Mouse (Mus musculus) urinary bladder, postnatal 36 days (tissue): ENCODE measurements around the gene Sdad1.

ENCODE experiments used
- DNase-seq, 2 experiments: peaks; one replicate each; pipeline ENCODE4 v3.0.0; 2022; ENCODE audit warnings: low spot score in 2 of 2, mixed read lengths in 1 of 2

The Sdad1 gene

DNA sequence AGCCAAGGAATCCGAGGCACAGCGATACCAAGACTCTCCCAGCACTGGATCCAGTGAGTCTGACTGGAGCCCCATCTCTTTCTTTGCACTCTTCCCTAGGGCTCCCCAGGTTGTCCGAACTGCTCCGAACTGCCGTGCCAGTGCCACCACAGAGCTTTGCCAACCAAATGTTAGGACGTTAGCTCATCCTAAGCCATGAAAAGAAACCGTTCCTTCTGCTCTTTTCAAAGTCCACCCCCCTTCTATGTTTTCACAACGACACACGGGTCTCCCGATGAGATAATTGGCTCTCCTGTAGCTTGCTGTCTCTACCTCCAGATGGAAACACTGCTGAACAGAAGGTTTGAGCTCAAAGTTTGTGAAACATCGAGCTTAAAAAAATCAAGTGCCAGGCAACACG lies 69.5 kb downstream of the Sdad1 start:
- no peak for DNase-seq

DNA sequence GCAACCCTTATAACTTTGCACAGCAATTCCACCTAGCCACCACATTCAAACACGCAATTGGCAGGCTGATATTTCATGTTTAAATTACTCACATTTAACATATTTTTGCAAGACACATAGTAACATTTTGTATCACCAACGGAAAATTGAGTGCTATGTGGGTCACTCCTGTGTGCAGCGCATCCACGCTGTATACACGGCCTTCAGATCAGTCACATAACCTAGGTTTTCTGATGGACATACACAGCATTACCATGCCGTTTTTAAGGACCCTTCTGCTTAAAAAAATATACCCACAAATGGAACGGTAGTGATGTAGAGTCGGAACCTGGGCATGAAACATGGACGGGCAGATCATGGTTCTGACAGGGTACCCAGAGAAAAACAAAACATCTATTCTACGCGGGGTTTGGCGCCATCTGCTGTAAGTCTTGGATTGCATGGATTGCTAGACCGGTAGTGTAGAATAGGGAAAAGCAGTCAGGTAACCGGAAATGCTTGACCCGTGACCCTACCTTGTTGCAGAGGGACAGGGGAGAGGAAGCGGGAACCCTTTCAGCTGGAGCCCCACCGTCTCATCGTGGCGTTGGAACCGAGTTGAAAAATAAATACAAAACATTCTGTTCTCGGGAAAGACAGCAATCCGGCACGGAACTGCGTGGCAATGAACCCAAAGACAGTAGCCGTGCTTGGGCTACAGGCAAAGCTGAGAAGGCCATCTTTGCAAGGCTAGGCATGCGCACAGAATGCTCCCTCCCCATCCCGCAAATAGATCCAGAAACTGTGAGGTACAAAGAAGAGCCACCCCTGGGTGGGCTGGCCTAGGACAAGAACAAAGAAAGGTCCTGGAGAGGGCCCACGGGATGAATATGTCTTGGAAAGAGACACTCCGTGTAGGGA lies 70.7 kb downstream of the Sdad1 start:
- peak; percentile 55 to 74 for DNase-seq

DNA sequence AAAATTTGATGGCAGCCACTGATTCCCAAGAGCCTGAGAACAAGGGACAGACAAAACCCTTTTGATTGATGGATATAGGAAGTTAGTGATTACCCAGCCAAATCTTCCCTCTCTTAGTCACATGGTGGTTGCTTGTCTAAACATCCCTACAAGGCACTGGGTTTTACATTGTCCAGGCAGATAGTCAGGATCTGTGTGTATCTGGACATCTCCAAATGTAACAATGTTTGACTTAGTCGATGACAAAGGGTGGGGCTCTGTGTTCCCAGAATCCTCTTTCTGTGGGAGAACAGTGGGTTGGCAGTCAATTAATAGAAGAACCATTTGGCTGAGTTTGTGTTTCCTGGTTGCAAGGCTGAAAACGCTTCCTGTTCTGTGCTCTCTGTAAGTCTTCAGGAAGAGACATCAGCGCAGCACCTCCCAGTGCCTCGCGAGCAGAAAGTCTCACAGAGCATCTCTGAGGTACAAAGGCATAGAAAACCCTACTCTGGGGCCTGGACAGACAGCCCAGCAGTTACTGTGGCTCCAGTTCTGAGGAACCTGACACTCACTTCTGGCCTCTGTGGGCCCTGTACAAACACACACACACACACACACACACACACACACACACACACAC lies 75.2 kb downstream of the Sdad1 start:
- DNase-seq, result no peak
